Mouse (Mus musculus) left cerebral cortex, postnatal 14 days (tissue): Measurements from ENCODE around the gene Eif6. TPM values are rescaled to one million over a fixed set of nuclear protein-coding genes. Genes with fewer than 3 reads are reported as not detected.
A peak's percentile ranks its signal among the peaks of the same experiment; 100 is the strongest.

Source experiments
- DNase-seq, 2 experiments: peaks; one replicate each; pipeline ENCODE4 v3.0.0; 2021 to 2022; ENCODE audit warnings: low spot score in 2 of 2, mixed read lengths in 1 of 2
- intact Hi-C: fragments of 180-260 bp; cut with DNase I; formaldehyde crosslinking; loops from one replicate; pipeline ENCODE4 v1.15.1; 2025
- total RNA-seq, 2 experiments: library from RNA; stranded (reverse); gene quantifications; 2 replicates each; pipeline ENCODE4 v1.2.3; 2021

The Eif6 gene
- total RNA-seq, 2 experiments from 2014 or later, result 65.3 to 67.6 TPM

DNA sequence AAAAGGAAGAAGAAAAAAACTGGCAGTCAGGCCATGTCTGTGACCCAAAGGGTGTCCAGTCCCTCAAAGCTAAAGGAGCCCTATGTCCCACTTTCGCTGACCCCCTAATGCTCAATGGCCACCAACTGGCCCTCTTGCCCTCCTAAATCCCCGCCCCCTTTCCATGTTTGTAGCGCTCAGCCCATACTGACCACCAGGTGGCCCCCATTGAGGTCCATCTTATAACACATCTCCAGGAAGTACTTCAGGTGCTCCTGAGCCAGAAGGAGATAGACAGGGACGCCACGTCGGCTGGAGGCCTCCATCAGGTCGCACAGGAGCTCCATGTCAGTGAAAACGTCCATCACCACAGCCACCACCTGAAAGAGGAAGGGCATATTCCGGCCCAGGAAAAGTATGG is 4.6 kb upstream of the Eif6 start:
- intact Hi-C loops, result no loop called here
- no peak for DNase-seq

DNA sequence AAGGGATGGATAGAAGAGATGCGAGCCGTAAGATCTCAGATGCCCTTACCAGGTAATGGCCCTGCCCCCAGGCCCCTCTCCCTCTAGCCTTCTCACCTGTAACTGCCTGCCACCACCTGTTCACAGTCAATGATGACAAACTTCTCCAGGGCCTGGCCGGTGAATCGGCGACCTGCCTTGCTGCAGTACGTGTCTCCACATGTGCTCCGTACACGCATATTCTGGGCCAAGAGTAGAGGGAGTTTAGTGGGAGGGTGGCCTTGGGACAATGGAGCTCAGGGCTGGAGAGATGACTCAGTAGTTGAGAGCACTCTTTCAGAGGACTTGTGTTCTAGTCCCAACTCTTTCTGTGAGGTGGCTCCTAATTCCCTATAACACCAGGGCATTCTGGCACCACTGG is 4.1 kb upstream of the Eif6 start:
- no peak for DNase-seq
- intact Hi-C loops, result no loop called here

GRCm38 (mm10) chr2:155825904-155826629 is 658 bp downstream of the Eif6 start:
- intact Hi-C loops, result no loop called here
- DNase-seq, result no peak

DNA sequence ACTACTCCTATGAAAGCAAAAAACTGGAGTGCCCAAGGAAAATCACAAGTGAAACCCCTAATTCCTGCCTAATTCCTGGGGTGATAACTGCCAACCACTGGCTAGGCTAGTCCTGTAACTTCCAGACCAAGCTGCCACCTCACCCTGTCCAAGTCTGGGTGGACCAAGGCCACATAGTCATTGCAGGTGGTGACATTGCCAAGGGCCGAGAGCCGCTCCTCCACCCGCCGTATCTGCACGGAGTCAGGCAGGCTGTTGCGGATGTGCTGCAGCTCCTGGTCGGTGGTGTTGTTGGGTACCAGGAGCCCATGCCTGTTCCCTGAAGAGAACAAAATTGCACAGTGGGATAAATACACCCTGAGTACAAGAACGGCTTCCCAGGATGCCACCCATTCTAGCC is 3.0 kb downstream of the Eif6 start:
- intact Hi-C loops, result no loop called here
- DNase-seq, result no peak

DNA sequence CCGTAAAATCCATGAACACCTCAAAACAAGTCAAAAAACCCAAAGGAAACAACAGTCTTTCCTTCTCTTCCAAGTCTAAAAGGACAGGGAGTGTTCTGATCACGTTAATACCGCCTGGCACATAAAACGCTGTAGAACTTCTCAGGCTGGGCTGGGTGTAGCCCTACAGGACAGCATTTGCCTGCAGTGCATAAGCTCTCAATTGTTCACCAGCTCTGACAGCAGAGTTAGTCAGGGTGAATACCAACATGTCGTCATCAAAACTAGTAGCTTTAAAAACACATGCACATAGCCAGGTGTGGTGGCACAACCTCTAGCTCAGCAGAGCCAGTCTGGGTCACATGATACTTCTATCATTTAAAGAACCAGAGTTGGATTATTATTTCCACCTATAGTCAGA is 5.9 kb downstream of the Eif6 start:
- no peak for DNase-seq
- intact Hi-C loops, result no loop called here

DNA sequence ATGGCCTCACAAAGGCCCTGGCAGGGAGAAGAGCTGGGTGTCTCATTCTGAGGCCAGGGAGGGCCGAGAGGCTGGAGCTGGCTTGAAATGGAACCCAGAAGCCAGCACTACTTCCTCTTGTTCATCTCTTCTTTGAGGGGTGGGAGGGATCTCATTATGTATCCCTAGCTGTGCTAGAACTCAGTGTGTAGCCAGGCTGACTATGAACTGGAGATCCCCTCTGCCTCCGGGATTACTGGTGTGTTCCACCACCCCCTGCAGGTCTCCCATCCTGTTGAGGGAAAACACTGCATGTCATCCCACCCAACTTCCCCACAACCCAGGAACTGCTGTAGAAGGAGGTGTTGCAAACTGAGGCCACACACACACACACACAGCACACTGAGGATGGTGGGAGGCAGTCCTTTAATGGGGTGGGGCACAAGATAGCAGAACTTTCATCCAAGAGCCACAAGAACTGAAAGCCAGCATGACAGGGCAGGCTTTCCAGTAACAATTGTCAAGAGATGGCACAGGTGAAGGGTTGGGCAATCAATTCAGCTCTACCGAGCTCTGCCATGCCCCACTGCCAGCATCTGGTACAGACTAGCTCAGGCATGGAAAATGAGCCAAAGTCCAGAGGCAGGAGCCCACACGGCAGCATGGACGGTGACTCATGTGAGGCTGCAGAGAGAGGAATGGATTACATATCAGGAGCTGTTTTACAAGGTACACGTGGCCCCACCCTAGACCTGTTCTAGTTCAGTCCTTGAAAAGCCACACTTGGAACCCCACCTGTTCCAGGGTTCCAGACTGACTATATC is 7.1 kb downstream of the Eif6 start:
- intact Hi-C loops, result no loop called here
- no peak for DNase-seq

- DNase-seq, result no peak
- intact Hi-C loops, result no loop called here
These were observed 7.5 kb downstream of the Eif6 start, which contains the start of gene BC029722 for GRCm38 (mm10) chr2:155819392-155819448. BC029722 (minus strand) TSS chr2:155819426.

DNA sequence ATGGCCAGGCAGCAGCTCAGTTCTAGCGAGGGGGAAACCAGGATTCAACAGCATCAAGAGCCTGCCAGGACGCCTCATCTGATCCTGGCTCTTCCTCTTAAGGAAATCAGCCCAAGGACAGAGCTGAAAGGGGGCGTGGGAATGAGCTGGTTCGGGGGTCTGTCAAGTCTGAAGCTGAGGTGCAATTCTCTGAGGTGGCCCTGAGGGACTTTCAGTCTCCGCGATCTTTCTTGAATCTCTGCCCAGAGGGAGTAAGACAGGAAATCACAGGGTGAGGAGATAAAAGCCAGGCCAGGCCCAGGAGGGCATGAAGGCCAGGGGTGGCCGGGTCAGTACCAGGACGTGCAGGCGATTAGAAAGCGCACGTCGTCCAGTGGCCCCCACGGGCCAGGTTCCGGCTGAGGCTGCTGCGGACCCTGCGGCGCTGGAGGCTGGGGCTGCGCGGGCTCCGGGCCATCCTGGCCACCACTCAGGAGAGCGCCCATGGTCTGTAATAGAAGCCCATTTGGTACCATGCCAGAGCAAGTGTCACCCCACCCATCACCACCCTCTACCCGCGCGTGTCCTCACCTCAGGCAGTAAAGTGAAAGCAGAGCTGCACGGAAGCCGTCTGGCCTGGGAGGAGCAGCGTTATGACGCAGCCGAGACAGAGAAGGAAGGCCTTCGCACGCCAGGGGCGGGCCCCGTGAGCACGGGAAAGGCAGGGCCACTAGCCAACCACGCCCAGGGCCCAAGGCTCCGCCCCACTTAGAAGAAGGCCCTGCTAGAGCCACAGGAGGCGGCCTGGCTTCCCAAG is 7.9 kb downstream of the Eif6 start:
- intact Hi-C loops, result no loop called here
- peak; percentile 93 for DNase-seq

GRCm38 (mm10) chr2:155817301-155818245 is 9.2 kb downstream of the Eif6 start:
- intact Hi-C loops, result no loop called here
- DNase-seq, result no peak

GRCm38 (mm10) chr2:155816179-155816578 is 10.5 kb downstream of the Eif6 start:
- no peak for DNase-seq
- intact Hi-C loops, result no loop called here

GRCm38 (mm10) chr2:155814829-155815228 is 11.9 kb downstream of the Eif6 start:
- intact Hi-C loops, result no loop called here
- DNase-seq, result peak; percentile 59 to 76

- DNase-seq, result no peak
- intact Hi-C loops, result no loop called here
These were observed 14.1 kb downstream of the Eif6 start for GRCm38 (mm10) chr2:155812637-155813036.

DNA sequence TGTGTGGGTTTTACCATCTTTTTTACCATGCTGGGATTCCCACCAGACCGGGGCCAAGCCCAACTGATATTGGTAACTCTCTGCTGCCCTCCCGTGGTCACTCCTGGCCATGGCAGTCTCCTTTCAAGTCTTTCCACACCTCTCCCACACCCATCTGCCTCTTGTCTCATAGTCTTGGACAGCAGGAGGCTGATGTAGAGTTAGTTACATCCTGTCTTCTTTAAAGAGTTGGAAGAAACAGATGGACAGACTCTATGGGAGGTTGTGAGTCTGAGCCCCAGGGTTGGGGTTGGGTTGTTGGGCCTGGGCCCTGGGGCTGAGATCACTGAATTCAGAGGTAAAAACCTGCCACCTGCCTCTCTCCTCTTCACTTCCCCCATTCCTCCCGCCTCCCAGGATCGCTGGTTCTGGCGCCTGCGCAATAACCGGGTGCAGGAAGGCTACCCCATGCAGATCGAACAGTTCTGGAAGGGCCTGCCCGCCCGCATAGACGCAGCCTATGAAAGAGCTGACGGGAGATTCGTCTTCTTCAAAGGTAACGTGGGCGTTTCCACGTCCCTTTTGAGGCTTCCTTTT is 14.8 kb downstream of the Eif6 start:
- intact Hi-C loops, result loop anchor here (2.0 kb wide), 1 partner anchor 35 kb away; no protein-coding TSS in a partner anchor
- DNase-seq, result peak; percentile 87 to 93

- no peak for DNase-seq
These were observed 17.1 kb downstream of the Eif6 start for GRCm38 (mm10) chr2:155809620-155810019.

DNA sequence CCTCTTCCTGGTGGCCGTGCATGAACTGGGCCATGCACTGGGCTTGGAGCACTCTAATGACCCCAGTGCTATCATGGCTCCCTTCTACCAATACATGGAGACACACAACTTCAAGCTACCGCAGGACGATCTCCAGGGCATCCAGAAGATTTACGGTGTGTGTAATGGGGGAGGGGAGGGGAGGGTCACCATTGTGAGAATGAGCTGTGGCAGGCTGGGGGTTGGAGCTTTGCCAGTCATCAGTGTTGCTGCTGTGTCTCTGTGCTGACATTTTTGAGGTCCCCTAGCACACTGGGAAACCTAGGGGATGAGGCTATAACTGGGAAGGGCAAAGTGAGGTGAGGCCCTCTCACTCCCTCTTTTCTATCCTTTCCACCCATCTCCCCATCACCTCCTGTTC is 19.3 kb downstream of the Eif6 start:
- no peak for DNase-seq
- intact Hi-C loops, result no loop called here

More at GRCm38 (mm10) chr2:155809620-155810019, 17.1 kb downstream of the Eif6 start:
- intact Hi-C loops, result loop anchor here (2.0 kb wide), 1 partner anchor 33 kb away; no protein-coding TSS in a partner anchor

GRCm38 (mm10) chr2:155806548-155806947 is 20.2 kb downstream of the Eif6 start:
- intact Hi-C loops, result no loop called here
- no peak for DNase-seq

- intact Hi-C loops, result no loop called here
- no peak for DNase-seq
These were observed 20.8 kb downstream of the Eif6 start for GRCm38 (mm10) chr2:155805925-155806255.

GRCm38 (mm10) chr2:155805231-155805924 is 21.3 kb downstream of the Eif6 start:
- DNase-seq, result no peak
- intact Hi-C loops, result no loop called here

- intact Hi-C loops, result no loop called here
- no peak for DNase-seq
These were observed 22.7 kb downstream of the Eif6 start for GRCm38 (mm10) chr2:155804053-155804452.
